Mouse (Mus musculus) right cerebral cortex, postnatal 25 days (tissue): ENCODE data around the gene B230307C23Rik.
A peak's percentile ranks its signal among the peaks of the same experiment; 100 is the strongest.
"Not testable (repeated sequence)": the region's sequence is repeated elsewhere in the genome, so short reads cannot be mapped to it uniquely, and the experiment has no call there.

Experiments used
- DNase-seq: peaks from one replicate; pipeline ENCODE4 v3.0.0; 2022

Gene B230307C23Rik

DNA sequence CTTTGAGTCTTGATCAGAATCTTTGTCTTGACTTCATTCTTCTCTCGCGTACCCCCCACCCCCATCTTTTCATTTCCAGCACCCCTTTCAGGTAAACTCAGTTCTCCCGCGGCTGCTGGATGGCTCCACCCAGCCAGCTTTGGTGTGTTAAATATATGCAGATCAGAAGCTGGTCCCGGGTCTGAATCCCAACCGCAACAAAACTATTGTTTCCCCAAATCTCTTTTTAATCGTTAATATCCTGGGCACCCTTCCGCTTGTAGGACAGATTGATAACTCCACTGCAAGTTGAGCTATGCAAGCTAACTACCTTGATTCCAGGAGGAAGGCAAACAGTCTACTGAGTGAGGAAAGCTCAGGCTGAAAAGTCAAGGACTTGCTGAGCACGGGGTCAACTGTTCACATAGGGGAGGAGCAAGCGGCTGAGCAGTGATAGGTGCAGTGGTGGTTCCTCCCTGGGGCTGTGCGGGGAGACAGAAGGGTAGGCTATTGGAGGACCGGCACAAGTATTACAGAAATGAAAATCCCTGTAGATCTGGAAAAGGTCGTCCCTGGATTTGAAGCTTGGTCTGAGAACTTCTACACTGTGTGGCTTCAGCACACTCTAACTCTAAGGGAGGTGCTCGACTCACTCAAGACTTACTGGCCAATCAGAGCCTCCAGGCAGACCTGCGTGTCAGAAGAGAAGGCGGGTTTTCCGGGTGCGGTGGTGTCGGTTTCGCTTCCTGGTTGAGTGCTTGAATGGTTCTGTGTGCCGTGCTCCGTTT is at the start of gene B230307C23Rik:
Gene B230307C23Rik, plus strand, starts transcription at position 700 of the 767 bp plus-strand sequence.
- DNase-seq = peak; percentile 85

DNA sequence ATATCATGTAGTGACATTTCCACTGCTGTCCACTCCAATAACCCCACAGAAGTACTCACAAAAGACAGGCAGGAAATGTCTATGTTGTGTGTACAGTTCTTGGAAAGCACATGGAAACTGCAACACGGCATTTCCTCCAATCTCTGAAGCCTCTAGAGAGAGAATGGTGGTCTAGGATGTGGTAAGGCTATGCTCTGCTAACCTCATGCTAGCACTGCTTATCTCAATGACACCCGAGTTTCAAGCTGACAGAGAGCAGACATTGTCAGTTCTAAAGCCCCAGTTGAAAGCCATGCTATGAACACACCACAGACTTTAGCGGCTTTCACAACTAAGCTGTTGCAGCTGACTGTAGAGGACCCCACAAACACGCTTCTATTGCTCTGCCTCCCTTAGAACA is 48.3 kb upstream of the B230307C23Rik start:
- DNase-seq = no peak

- no peak for DNase-seq
Observed at GRCm38 (mm10) chr16:97950061-97950460, 47.1 kb upstream of the B230307C23Rik start.

DNA sequence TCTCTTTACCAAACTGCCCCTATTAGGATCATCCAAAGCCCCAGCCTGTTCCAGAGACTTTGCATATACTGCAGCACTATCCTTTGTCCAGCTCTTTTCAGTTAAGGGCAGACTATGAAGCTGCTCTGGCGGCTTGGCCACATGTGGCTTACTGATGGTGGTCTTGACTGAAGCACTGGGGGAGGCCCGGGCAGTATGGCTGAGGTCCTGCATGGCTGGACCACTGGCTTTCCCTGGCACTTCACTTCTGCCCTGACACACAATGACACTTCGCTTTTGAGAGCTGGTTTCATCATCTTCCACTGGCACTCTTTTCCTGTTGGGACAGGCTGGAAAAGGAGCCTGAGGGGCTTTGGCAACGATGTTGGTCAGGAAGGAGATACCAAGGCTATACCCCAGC is 44.7 kb upstream of the B230307C23Rik start:
- DNase-seq = no peak

- DNase-seq = no peak
Observed at GRCm38 (mm10) chr16:97952801-97953200, 44.3 kb upstream of the B230307C23Rik start.

GRCm38 (mm10) chr16:97953300-97953699 is 43.8 kb upstream of the B230307C23Rik start:
- DNase-seq = no peak

DNA sequence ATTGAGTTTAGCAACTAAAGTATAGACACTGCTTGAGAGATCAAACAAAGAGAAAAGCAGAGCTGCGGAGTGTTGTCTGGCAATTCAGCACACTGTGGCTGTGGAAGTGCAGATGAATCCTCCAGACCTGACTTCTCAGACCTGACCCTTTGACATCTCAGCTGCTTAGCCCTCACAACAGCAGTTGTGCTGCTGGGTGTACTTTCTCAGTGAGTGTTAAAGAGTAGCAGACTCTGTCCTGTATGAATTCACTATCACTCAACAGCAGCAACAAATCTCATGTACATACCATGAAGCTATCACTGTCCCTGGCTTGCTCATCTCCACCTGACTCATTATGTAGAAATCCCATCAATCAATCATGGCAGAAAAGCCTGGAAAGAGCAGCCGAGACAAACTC is 41.1 kb upstream of the B230307C23Rik start:
- no peak for DNase-seq

- DNase-seq = no peak
Observed at GRCm38 (mm10) chr16:97957626-97958025, 39.5 kb upstream of the B230307C23Rik start.

DNA sequence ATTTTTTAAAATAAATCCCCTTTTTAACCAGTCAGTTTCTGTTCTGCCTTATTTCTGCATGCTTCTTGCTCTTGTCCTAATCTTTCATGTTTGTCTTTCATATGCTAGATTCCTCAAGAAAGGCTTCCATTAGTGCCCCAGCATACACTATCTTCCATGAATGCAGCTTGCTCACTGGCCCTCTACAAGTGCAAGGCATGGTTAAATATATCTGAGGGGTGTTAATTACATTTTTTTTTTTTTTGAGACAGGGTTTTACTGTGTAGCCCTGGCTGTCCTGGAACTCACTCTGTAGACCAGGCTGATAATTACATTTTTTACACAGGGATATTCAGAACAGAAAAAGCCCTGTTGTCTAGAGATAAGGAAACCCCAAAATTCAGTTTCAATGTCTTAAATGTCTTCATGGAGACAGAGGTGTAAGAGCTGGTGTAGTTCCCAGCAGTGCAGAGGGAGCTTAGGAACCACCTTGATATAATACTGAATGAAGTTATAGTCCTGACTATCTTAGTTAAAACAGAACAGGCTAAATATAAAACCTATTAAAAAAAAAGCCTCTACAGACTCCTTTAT is 38.6 kb upstream of the B230307C23Rik start:
- DNase-seq = no peak

DNA sequence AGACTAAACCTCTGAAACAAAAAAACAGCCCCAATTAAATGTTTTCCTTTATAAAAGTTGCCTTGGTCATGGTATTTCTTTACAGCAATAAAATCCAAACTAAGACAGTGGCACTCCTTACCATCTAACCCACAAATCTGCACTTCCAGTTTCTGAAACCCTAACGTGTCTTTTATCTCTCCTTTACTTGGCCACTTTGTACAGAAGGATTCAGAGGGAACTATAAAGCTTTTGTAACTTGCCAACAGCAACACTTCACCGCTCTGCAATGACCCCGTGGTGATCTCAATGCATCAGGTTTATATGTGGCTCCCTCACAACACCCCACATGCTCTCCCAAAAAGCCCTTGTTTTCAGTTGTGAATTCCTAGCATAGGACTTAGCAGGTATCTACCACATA is 36.8 kb upstream of the B230307C23Rik start:
- DNase-seq = no peak

DNA sequence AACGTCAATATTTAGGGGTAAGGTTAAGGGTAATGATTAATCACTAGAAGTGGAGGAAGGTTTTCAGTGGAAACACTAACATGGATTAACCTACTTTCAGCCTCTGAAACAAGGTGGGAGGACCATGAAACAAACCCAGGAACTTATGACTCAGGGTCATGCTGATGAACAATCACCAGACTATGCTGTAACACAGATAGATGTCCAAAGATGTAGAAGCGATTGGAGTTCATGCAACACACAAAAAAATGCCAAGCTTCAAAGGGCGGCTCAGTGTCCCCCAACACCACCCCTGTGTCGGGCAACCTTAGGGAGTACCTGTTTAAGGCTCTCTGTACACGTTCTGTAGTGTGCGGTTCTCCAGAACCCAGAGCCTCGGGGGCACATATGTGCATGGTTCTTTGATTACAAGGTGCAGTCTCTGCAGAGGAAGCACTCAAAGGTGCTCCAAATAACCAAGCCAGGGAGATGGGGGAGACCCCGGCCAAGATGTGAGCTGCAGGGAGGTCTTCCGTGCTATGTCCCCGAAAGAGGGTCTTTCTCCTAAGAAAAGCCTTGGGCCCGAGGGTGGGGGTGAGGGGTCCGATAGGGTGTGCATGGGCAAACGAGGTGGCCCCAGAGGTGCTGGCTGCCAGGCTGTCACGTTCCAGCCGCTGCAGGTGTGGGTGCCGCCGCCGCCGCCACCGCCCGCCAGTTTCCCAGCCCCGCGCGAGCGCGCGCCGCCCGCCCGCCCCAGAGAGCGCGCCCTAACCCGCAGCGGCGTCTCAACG is 35.5 kb upstream of the B230307C23Rik start:
- no peak for DNase-seq

GRCm38 (mm10) chr16:97962151-97962948 is 34.8 kb upstream of the B230307C23Rik start, which contains the start of the genes C2cd2 and Zbtb21:
Gene C2cd2 (minus strand): TSS chr16:97962598.
Gene Zbtb21 (minus strand): TSS chr16:97962622.
- DNase-seq = peak; percentile 98

- DNase-seq = no peak
Observed at GRCm38 (mm10) chr16:97963956-97964540, 33.1 kb upstream of the B230307C23Rik start.

DNA sequence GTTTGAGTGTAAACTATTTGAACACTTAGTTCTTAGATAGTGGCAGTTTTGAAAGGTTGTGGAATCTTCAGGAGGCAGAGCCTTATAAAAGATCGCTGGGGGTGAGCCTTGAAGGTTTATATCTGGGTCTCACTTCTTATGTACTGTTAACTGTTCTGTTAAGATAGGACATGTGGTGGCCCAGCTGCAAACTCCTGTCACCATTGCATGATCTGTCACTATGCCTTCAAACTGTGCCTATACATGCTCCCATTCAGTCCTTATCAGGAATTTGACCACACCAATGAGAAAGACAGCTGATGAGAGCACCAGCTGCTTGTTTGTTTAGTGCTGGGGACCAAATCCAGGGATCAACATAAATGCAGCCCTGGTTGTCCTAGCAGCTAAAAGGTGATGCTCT is 19.8 kb upstream of the B230307C23Rik start:
- no peak for DNase-seq

GRCm38 (mm10) chr16:97977722-97978121 is 19.4 kb upstream of the B230307C23Rik start:
- DNase-seq = no peak

GRCm38 (mm10) chr16:97981362-97981761 is 15.8 kb upstream of the B230307C23Rik start:
- DNase-seq = no peak

- DNase-seq = no peak
Observed at GRCm38 (mm10) chr16:97984589-97984988, 12.5 kb upstream of the B230307C23Rik start.

- no peak for DNase-seq
Observed at GRCm38 (mm10) chr16:97991517-97991916, 5.6 kb upstream of the B230307C23Rik start.

DNA sequence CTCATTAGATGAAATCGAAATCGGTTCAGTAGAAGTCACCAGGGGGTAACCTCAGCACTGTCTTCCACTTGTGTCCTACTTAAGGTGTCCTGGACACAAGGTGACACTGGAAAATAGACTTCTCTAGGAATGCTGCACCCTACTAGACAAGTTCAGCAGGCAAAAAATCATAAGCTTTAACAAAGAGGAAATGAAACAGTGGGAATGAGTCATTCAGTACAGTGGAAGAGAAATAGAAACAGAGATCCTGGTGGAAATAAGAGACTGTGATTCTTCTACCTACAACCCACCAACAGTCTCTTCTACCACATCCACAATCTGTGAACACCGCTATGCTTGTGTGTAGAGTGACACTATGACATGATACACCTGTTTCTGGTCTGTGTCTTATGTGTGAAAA is 4.6 kb upstream of the B230307C23Rik start:
- DNase-seq = not testable (repeated sequence)

DNA sequence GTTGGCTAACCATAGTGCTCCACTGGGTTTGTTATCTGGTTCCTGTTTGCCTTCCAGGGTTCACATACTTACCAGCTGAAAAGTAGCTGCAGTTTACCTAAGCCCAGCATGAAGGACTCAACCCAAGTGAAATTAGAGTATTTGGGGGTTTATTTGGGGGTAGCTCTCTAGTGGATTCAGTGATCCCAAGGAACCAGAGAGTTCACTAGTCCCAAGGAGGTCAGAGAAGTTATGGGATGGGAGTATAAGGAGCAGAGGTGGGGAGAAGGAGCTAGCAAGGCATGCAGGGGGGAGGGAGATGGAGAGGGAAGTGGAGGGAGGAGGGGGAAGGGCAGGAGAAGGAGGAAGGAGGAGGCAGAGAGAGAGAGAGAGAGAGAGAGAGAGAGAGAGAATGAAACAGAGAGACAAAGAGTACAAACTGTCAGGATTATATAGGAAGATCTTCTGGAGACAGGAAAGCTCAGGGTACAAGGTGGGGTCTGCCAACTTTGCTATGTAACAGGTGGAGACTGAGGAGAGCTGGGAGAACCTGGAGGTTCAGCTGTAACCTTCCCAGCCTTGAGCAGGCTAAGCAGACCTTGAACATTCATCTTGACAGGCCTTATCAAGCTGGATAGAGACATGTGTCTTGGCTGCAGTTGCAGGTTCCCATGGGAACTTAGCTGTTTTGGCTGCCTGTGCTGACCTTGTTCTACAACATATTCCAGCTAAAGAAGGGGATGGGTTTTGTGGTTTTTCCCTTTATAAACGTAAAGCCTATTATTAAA is 1.1 kb upstream of the B230307C23Rik start:
- DNase-seq = no peak

DNA sequence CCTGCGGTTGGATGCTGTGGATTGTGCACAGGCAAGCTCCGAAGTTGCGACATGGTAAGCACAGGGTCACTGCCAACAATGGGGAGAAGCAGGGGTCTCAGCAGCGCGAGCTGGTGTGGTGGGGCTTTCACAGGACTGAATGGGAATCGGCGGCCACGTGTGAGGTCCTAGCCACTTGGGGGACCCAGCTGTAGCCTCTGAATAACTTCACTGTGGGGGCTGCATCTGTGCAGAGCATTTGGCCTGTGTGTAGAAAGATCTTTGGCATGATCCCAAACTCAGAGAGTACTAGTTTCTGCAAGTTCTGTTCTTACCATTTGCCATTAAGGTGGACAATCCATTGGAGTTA is 242 bp downstream of the B230307C23Rik start:
- DNase-seq = not testable (repeated sequence)

- DNase-seq = no peak
Observed at GRCm38 (mm10) chr16:98022081-98022480, 25.0 kb downstream of the B230307C23Rik start.
